Mouse (Mus musculus): ENCODE measurements around the gene Ptgr1. TPM values are rescaled to one million over a fixed set of nuclear protein-coding genes. Genes with fewer than 3 reads are reported as not detected.

Ptgr1 gene
- polyA plus RNA-seq (2016; fragmentation: Nextera tagmentation; extraction: Ambion mirVana) = 10.6 and 17.0 TPM in 2 replicates

DNA sequence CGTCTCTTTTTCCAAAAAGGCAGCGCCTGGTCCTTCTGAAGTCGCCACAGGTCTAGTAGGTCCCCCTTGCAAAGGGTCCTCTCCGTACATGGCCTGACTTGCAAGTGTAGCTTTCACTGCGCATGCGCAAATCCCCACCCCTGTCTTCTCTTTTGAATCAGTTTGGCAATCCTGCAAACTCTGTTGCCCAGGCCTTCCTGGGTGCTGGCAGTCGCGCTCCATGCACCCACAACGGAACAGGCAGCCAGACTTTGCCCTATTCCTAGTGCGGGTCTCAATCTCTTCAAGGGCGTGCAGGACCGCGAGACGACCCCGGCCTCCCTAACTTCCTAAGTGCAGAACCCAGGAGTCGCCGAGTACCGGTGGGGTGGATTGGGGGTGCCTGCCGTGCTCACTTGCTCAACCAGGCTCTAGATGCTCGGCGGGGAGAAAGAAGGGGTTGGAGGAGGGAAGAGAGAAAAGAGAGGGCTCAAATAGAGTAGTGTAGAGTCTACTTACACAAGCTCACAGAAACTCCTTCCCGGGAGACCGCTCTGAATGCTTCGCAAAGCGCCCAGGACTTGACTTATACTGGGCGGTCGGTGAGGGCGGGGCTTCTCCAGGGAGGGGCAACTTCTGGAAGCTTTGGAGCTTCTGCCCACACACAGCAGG lies at the start of gene Ptgr1:
Gene Ptgr1, minus strand, starts transcription at position 580 of the 651 bp plus-strand sequence.
- Histone ChIP-seq H3K27ac (peak within 1 kb of the TSS; percentile 79), H3K4me1 (peaks cover 20% of the 10 kb centered on the region), H3K4me3 (peak within 1 kb of the TSS; percentile 78), H3K27me3 (ENCODE audit: insufficient read depth, poor library complexity, severe bottlenecking) (peaks cover 14% of the 10 kb centered on the region), H3K36me3 (no peaks in the 10 kb centered on the region), H3K9me3 (no peaks in the 10 kb centered on the region)
- peak; percentile 92 for DNase-seq (ENCODE audit: low spot score)
- WGBS = under 1% methylated on average over 28 of the region's 28 CpGs

DNA sequence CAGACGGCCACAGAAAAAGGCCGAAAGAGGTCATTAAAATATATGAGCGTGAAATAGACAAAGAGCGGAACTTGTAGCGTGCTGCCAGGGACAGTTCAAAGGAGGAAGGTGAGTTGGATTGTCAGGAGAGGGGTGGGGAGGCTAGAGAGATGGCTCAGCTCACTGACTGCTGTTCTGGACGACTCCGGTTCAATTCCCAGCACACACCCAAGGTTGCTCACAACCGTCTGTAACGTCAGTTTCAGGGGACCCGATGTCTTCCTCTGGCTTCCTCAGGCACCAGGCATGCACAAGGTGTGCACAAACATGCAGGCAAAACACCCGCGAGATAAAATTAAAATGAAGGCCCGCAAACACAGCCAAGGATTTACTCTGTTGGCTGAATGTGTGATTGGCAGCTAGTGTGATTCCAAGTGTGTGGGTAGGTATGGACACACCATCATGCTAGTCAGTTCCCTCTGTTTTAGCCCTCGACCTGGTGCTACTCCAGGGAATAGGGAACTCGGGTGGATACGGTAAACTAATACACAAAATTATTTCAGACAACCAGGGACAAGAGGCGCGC lies 48.9 kb upstream of the Ptgr1 start:
- 0 out of 2 replicates have a peak, but pooled peaks cover 14% of the 10 kb centered on the region for H3K4me1 ChIP-seq
- no peaks in the 10 kb centered on the region for H3K27me3 ChIP-seq (ENCODE audit: insufficient read depth, poor library complexity, severe bottlenecking)
- no peak for DNase-seq (ENCODE audit: low spot score)
- H3K9me3 ChIP-seq = no peaks in the 10 kb centered on the region
- WGBS = 67% methylated on average over 18 of the region's 18 CpGs
- no peaks in the 10 kb centered on the region for H3K36me3 ChIP-seq
- H3K4me3 ChIP-seq = peak overlapping the region; percentile 80
- H3K27ac ChIP-seq = no peak overlapping the region

DNA sequence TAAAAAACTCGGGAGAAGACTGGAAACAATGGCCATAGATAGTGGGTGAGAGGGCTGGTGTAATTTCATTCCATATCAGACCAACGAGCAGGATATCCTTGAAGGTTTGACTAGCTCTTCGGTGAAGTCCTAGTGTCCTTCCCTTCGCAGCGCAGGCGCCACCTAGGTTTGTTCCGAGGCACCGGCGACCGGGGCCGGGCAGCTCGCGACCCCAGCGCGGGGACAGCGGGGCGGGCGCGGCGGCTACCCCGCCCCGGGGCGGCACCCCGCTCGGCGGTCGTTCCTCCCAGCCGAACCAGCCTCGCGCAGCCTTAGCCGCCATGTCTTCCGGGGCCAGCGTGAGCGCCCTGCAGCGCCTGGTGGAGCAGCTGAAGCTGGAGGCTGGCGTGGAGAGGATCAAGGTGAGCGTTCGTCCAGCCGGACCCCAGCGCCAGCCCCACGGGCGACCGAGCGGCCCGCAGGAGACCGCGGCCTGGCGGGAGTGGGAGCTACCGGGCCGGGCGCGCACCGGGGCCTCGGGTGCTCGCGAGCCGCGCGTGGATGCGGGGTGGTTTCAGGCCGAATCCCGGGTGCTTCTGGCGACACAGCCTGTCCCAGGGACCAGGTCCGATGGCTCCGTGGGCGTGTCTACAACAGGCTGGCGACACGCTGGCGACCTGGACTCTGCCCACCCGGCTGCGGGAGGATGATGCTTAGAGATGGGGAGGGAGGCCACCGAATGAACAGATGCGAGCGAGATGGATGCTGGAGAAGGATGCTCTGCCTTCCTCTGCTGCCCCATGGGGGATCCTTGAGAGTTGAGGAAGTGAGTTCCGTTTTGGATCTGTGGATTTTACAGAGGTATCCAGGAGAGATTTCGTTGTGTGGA lies 48.2 kb upstream of the Ptgr1 start, which contains the start of gene Gng10:
Gene Gng10, plus strand, starts transcription at position 171 of the 868 bp plus-strand sequence.
- Histone ChIP-seq H3K4me1 (0 out of 2 replicates have a peak, but pooled peaks cover 14% of the 10 kb centered on the region), H3K4me3 (peak within 1 kb of the TSS; percentile 80), H3K27me3 (ENCODE audit: insufficient read depth, poor library complexity, severe bottlenecking) (no peaks in the 10 kb centered on the region), H3K36me3 (no peaks in the 10 kb centered on the region), H3K9me3 (no peaks in the 10 kb centered on the region), H3K27ac (peak within 1 kb of the TSS; percentile 91)
- DNase-seq (ENCODE audit: low spot score) = peak; percentile 80
- 10% methylated on average over 76 of the region's 76 CpGs for WGBS

GRCm38 (mm10) chr4:59034325-59034917 lies 47.5 kb upstream of the Ptgr1 start:
- H3K9me3 ChIP-seq = no peaks in the 10 kb centered on the region
- no peaks in the 10 kb centered on the region for H3K36me3 ChIP-seq
- DNase-seq (ENCODE audit: low spot score) = no peak
- 0 out of 2 replicates have a peak, but pooled peaks cover 14% of the 10 kb centered on the region for H3K4me1 ChIP-seq
- H3K4me3 ChIP-seq = peak overlapping the region; percentile 80
- WGBS = 83% methylated on average over 10 of the region's 10 CpGs
- H3K27ac ChIP-seq = no peak overlapping the region
- no peaks in the 10 kb centered on the region for H3K27me3 ChIP-seq (ENCODE audit: insufficient read depth, poor library complexity, severe bottlenecking)

GRCm38 (mm10) chr4:59016922-59017321 lies 30.0 kb upstream of the Ptgr1 start:
- no peak overlapping the region for H3K27ac ChIP-seq
- 0 out of 2 replicates have a peak, but pooled peaks cover 5% of the 10 kb centered on the region for H3K4me1 ChIP-seq
- DNase-seq (ENCODE audit: low spot score) = no peak
- H3K4me3 ChIP-seq = no peak overlapping the region
- no peaks in the 10 kb centered on the region for H3K27me3 ChIP-seq (ENCODE audit: insufficient read depth, poor library complexity, severe bottlenecking)
- WGBS = 82% methylated on average over 2 of the region's 2 CpGs
- no peaks in the 10 kb centered on the region for H3K9me3 ChIP-seq
- peaks cover 46% of the 10 kb centered on the region for H3K36me3 ChIP-seq

DNA sequence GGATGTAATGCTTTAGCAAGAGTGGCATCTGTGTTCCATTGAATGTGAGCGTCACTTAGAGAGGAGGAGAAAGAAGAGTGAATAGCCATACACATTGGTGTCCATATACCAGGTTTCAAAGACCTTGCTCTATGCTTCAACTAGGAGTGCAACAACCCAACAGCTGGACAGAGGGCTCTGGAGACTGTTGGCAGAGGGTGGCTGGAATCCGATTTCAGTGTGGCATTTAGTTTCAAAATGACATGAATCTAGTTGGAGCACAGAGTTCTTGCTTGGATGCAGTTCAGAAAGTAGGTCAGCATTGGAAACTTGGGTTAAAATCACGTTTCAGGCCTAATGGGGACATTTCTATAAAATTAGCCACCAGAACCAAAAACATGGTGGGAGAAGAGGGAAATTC lies 28.3 kb upstream of the Ptgr1 start:
- Histone ChIP-seq H3K4me1 (peaks cover 14% of the 10 kb centered on the region), H3K27me3 (ENCODE audit: insufficient read depth, poor library complexity, severe bottlenecking) (no peaks in the 10 kb centered on the region), H3K4me3 (no peak overlapping the region), H3K27ac (no peak overlapping the region), H3K36me3 (peaks cover 32% of the 10 kb centered on the region), H3K9me3 (no peaks in the 10 kb centered on the region)
- 90% methylated on average over 3 of the region's 3 CpGs for WGBS
- no peak for DNase-seq (ENCODE audit: low spot score)

DNA sequence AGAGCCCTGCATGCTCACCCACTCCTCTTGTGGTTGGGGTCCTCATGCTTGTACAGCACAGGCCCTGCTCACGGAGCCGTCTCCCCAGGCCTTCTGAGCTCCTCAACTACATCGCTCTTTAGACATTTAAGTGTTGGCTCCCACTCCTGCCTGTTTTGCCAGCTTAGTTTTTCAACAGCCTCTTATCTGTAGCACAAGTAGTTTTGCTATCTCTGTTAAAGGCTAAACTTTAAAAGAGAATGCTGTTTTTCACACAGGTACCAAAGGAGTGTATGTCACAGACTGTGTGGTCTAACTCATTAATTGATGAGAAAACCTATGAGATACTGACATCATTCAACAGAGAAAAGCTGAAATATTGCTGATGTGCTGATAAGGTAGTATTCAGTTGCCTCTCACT lies 24.5 kb upstream of the Ptgr1 start:
- 48% methylated on average over 3 of the region's 3 CpGs for WGBS
- no peak overlapping the region for H3K27ac ChIP-seq
- no peak for DNase-seq (ENCODE audit: low spot score)

GRCm38 (mm10) chr4:59009696-59010095 lies 22.8 kb upstream of the Ptgr1 start:
- DNase-seq (ENCODE audit: low spot score) = no peak
- Histone ChIP-seq H3K36me3 (0 out of 2 replicates have a peak, but pooled peaks cover 5% of the 10 kb centered on the region), H3K27ac (no peak overlapping the region), H3K4me3 (no peak overlapping the region), H3K4me1 (peaks cover 40% of the 10 kb centered on the region), H3K9me3 (no peaks in the 10 kb centered on the region), H3K27me3 (ENCODE audit: insufficient read depth, poor library complexity, severe bottlenecking) (no peaks in the 10 kb centered on the region)
- 79% methylated on average over 4 of the region's 4 CpGs for WGBS

More for the DNA sequence above, 24.5 kb upstream of the Ptgr1 start:
- H3K27me3 ChIP-seq (ENCODE audit: insufficient read depth, poor library complexity, severe bottlenecking) = no peaks in the 10 kb centered on the region
- no peaks in the 10 kb centered on the region for H3K9me3 ChIP-seq
- H3K4me1 ChIP-seq = peaks cover 27% of the 10 kb centered on the region
- peaks cover 11% of the 10 kb centered on the region; the same call in 1 of the 2 replicates for H3K36me3 ChIP-seq
- H3K4me3 ChIP-seq = no peak overlapping the region

DNA sequence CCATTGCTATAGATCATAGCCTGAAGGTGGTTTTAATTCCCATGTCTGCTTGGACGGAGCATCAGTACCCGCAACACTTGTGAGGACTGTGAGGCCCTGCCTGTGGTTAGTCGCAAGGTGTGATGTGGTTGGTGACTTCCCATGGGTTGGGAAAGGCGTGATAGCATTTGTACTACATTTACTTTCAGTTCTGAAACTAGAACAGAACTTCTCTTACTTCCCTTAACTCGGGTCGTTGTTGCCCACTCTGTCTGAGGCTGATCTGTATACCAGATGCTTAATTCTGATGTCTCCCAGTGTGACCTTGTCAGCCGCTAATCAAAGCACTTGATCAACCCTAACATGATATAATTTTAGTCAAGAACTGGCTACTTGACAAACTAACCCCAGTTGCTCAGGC lies 22.3 kb upstream of the Ptgr1 start:
- no peak overlapping the region for H3K27ac ChIP-seq
- 94% methylated on average over 7 of the region's 7 CpGs for WGBS
- no peaks in the 10 kb centered on the region for H3K9me3 ChIP-seq
- peaks cover 44% of the 10 kb centered on the region for H3K4me1 ChIP-seq
- no peaks in the 10 kb centered on the region for H3K27me3 ChIP-seq (ENCODE audit: insufficient read depth, poor library complexity, severe bottlenecking)
- 0 out of 2 replicates have a peak, but pooled peaks cover 5% of the 10 kb centered on the region for H3K36me3 ChIP-seq
- H3K4me3 ChIP-seq = no peak overlapping the region
- DNase-seq (ENCODE audit: low spot score) = no peak

DNA sequence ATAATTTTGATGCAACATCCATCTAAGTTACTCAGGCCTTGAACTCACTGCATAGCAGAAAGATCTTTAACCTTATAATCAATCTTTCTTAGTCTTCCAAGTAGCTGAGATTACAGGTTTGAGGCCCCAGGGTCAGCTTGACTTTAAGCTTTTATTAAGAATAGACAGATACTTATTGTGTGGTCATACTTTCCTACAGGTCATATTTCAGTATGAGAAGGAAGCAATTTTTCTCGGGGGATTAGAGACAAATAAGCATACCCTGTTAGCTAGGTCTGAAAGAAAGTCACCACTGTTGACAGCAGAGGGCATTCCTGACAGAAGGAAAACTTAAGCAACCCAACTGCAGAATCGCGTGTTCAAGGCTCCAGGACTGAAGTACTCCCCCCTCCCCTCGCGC lies 21.1 kb upstream of the Ptgr1 start:
- Histone ChIP-seq H3K4me1 (peaks cover 51% of the 10 kb centered on the region), H3K36me3 (no peaks in the 10 kb centered on the region), H3K4me3 (no peak overlapping the region), H3K27ac (no peak overlapping the region), H3K9me3 (no peaks in the 10 kb centered on the region), H3K27me3 (ENCODE audit: insufficient read depth, poor library complexity, severe bottlenecking) (no peaks in the 10 kb centered on the region)
- 79% methylated on average over 5 of the region's 5 CpGs for WGBS
- no peak for DNase-seq (ENCODE audit: low spot score)

DNA sequence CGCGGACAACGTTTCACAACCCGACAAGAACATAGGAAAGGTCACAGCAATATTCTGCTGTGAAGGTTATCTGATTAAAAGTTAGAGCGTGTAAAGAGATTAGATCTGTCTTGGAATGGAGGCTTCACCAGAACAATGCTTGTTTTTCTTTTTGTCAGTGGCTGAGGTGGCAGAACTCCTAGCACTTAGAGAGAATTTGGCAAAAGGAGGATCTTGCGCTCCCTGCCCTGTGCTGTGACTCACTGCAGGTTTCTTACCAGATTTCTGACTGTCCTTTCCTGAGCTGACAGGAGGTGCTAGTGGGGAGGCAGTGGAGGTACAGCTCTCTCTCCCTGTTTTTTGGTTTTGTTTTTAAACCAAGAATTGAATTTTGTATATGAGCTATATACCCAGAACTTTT lies 20.1 kb upstream of the Ptgr1 start:
- DNase-seq (ENCODE audit: low spot score) = no peak
- no peak overlapping the region for H3K27ac ChIP-seq
- no peaks in the 10 kb centered on the region for H3K27me3 ChIP-seq (ENCODE audit: insufficient read depth, poor library complexity, severe bottlenecking)
- H3K4me1 ChIP-seq = peaks cover 58% of the 10 kb centered on the region
- no peaks in the 10 kb centered on the region for H3K36me3 ChIP-seq
- H3K4me3 ChIP-seq = no peak overlapping the region
- WGBS = 71% methylated on average over 6 of the region's 6 CpGs
- H3K9me3 ChIP-seq = no peaks in the 10 kb centered on the region

- H3K27me3 ChIP-seq (ENCODE audit: insufficient read depth, poor library complexity, severe bottlenecking) = no peaks in the 10 kb centered on the region
- H3K9me3 ChIP-seq = no peaks in the 10 kb centered on the region
- no peaks in the 10 kb centered on the region for H3K36me3 ChIP-seq
- no peak overlapping the region for H3K4me3 ChIP-seq
- no peak overlapping the region for H3K27ac ChIP-seq
- 57% methylated on average over 8 of the region's 8 CpGs for WGBS
- peaks cover 55% of the 10 kb centered on the region for H3K4me1 ChIP-seq
- DNase-seq (ENCODE audit: low spot score) = no peak
Observed at GRCm38 (mm10) chr4:59006211-59006610, 19.3 kb upstream of the Ptgr1 start.

All from heart, embryonic 10.5 days (tissue).